Mouse (Mus musculus): Measurements from ENCODE around the gene Ttc28. TPM values are rescaled to one million over a fixed set of nuclear protein-coding genes. Genes with fewer than 3 reads are reported as not detected.

Gene Ttc28
- total and polyA plus RNA-seq, 3 experiments, result 0.21 to 0.89 (median 0.28) TPM

DNA sequence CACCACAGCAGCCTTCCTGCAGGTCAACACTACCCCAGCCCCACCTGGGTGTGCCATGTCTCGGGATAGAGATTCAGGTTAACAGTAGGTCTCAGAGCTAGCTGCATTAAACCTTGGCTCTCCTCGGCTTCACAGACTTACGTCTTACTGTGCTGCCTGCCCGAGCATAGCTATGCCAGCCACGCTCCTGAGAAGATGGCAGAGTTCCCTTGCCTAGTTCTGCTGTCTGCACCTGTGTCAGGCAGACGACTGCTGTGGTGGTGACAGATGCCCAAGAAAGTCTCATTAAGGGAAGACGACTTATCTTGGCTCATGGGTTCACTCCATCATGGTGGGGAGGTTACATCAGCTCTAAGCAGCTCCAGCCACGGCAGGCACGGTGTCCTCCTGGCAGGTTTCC, 278.7 kb downstream of the Ttc28 start:
- dilution Hi-C loops (cut with MboI; ENCODE audit: extremely low pct_ligation_motif_present, extremely low pct_unique_long_range_greater_than_20kb, low sequenced_read_pairs), result no loop called here
- H3K4me2 ChIP-seq (ENCODE audit: insufficient read depth, low read depth, poor library complexity, severe bottlenecking), result no peak overlapping the region
- H3K79me2 ChIP-seq (replicated peaks; ENCODE audit: control insufficient read depth, extremely low read depth, insufficient read depth, poor library complexity, severe bottlenecking), result no peaks in the 10 kb centered on the region
- no peak overlapping the region for H3K9ac ChIP-seq (ENCODE audit: insufficient read depth, low read depth)
- in situ Hi-C loops (cut with MboI; ENCODE audit: low pct_ligation_motif_present, low pct_unique_long_range_greater_than_20kb, low sequenced_read_pairs), result no loop called here
- no peaks in the 10 kb centered on the region for H3K27me3 ChIP-seq (replicated peaks)
- H3K4me1 ChIP-seq (ENCODE audit: control insufficient read depth in 1 of 2, insufficient read depth in 2 of 2), result peaks cover 0 to 16% of the 10 kb centered on the region in 2 experiments; a peak in 2 of 4 replicates
- TF ChIP-seq USF1 (IDR thresholded peaks at IDR 0.05; ENCODE audit: low read depth, low read length) (no peak), TBP (conservative IDR thresholded peaks at IDR 0.05; ENCODE audit: low read depth, low read length) (no peak), HCFC1 (IDR thresholded peaks at IDR 0.05; ENCODE audit: low read depth, low read length) (no peak), UBTF (IDR thresholded peaks at IDR 0.05; ENCODE audit: low read depth, low read length) (no peak), NRF1 (IDR thresholded peaks at IDR 0.05; ENCODE audit: low read depth, low read length) (no peak), JUN (IDR thresholded peaks at IDR 0.05; ENCODE audit: insufficient read depth, low read depth, low read length) (no peak), SIN3A (IDR thresholded peaks at IDR 0.05; ENCODE audit: low read length) (no peak), ZC3H11A (IDR thresholded peaks at IDR 0.05; ENCODE audit: low read depth, low read length) (no peak), ZKSCAN1 (IDR thresholded peaks at IDR 0.05; ENCODE audit: borderline replicate concordance, low read depth, low read length) (no peak), MAFK (IDR thresholded peaks at IDR 0.05; ENCODE audit: insufficient replicate concordance, low read length) (no peak), CHD1 (IDR thresholded peaks at IDR 0.05; ENCODE audit: low read depth, low read length) (no peak), MAZ (IDR thresholded peaks at IDR 0.05; ENCODE audit: low read depth, low read length) (no peak)
- no peak for DNase-seq (ENCODE audit: extremely low read depth)
- H3K4me3 ChIP-seq (replicated peaks in 1 of 3; ENCODE audit: low read depth in 2 of 3, low read length in 2 of 3, poor library complexity in 1 of 3), result no peak overlapping the region
- H3K36me3 ChIP-seq (replicated peaks in 1 of 2; ENCODE audit: control insufficient read depth in 1 of 2, insufficient read depth in 1 of 2, low read length in 1 of 2), result no peaks in the 10 kb centered on the region
- H3K27ac ChIP-seq (ENCODE audit: insufficient read depth, low read depth), result no peak overlapping the region
- no peaks in the 10 kb centered on the region for H3K9me3 ChIP-seq (replicated peaks; ENCODE audit: low read length)

GRCm38 (mm10) chr5:111159628-111160321, 280.2 kb downstream of the Ttc28 start:
- TF ChIP-seq MAFK (IDR thresholded peaks at IDR 0.05; ENCODE audit: insufficient replicate concordance, low read length) (0 out of 2 replicates have a peak, but pooled peaks have one; percentile 60), MYC (IDR thresholded peaks at IDR 0.05; ENCODE audit: low read depth, low read length) (no peak)
- Histone ChIP-seq H3K9me3 (replicated peaks; ENCODE audit: low read length) (no peaks in the 10 kb centered on the region), H3K4me3 (replicated peaks in 1 of 3; ENCODE audit: low read depth in 2 of 3, low read length in 2 of 3, poor library complexity in 1 of 3) (no peak overlapping the region), H3K4me2 (ENCODE audit: insufficient read depth, low read depth, poor library complexity, severe bottlenecking) (peak overlapping the region; percentile 38; the same call in 1 of the 2 replicates), H3K4me1 (ENCODE audit: control insufficient read depth in 1 of 2, insufficient read depth in 2 of 2) (peaks cover 0 to 16% of the 10 kb centered on the region in 2 experiments; a peak in 2 of 4 replicates), H3K9ac (ENCODE audit: insufficient read depth, low read depth) (no peak overlapping the region), H3K27me3 (replicated peaks) (no peaks in the 10 kb centered on the region), H3K79me2 (replicated peaks; ENCODE audit: control insufficient read depth, extremely low read depth, insufficient read depth, poor library complexity, severe bottlenecking) (no peaks in the 10 kb centered on the region), H3K27ac (ENCODE audit: insufficient read depth, low read depth) (no peak overlapping the region), H3K36me3 (replicated peaks in 1 of 2; ENCODE audit: control insufficient read depth in 1 of 2, insufficient read depth in 1 of 2, low read length in 1 of 2) (no peaks in the 10 kb centered on the region)
- peak; percentile 17 for DNase-seq (ENCODE audit: extremely low read depth)
- dilution Hi-C loops (cut with MboI; ENCODE audit: extremely low pct_ligation_motif_present, extremely low pct_unique_long_range_greater_than_20kb, low sequenced_read_pairs) (no loop called here), in situ Hi-C loops (cut with MboI; ENCODE audit: low pct_ligation_motif_present, low pct_unique_long_range_greater_than_20kb, low sequenced_read_pairs) (no loop called here)

Data from CH12.LX (cell line).